Mouse (Mus musculus): Measurements from ENCODE around the gene Mpv17. TPM values are rescaled to one million over a fixed set of nuclear protein-coding genes. Genes with fewer than 3 reads are reported as not detected.

Mpv17 gene
- 43.1 and 45.7 TPM in 2 replicates for total RNA-seq (2012; rRNA removed)

GRCm38 (mm10) chr5:31154152-31154553, at the start of gene Mpv17:
Gene Mpv17 (minus strand): TSS chr5:31154251.
- Histone ChIP-seq H3K9ac (ENCODE audit: insufficient read depth, low read depth, low read length, poor library complexity, severe bottlenecking) (peak within 1 kb of the TSS; percentile 79), H3K4me3 (ENCODE audit: insufficient read depth in 1 of 2, low read depth in 1 of 2, low read length in 2 of 2, poor library complexity in 1 of 2, severe bottlenecking in 1 of 2) (peak within 1 kb of the TSS; percentile 69 to 75), H3K27ac (ENCODE audit: insufficient read depth, low read depth, low read length, poor library complexity, severe bottlenecking) (no peak within 1 kb of the TSS), H3K4me1 (ENCODE audit: control insufficient read depth in 2 of 2, insufficient read depth in 2 of 2, low read length in 2 of 2, poor library complexity in 1 of 2) (peaks cover 0 to 3% of the 10 kb centered on the region in 2 experiments; a peak in 1 of 4 replicates), H3K36me3 (ENCODE audit: control insufficient read depth, insufficient read depth, low read length, poor library complexity, severe bottlenecking) (peaks cover 23% of the 10 kb centered on the region), H3K9me3 (ENCODE audit: control insufficient read depth, insufficient read depth, low read depth, low read length) (no peaks in the 10 kb centered on the region)
- DNase-seq (ENCODE audit: low read depth, low spot score): peak; percentile 83
- TF ChIP-seq MAFK (IDR thresholded peaks at IDR 0.05; ENCODE audit: insufficient read depth, low read depth, low read length) (no peak), HCFC1 (IDR thresholded peaks at IDR 0.05; ENCODE audit: borderline replicate concordance, insufficient read depth, low read length) (no peak), ZNF384 (IDR thresholded peaks at IDR 0.05; ENCODE audit: low read depth, low read length) (no peak)
- in situ Hi-C loops (cut with MboI; ENCODE audit: low sequenced_read_pairs in 2 of 2, unreplicated experiment in 2 of 2): no loop called here

- peak overlapping the region; percentile 63 to 79 for H3K4me3 ChIP-seq (ENCODE audit: insufficient read depth in 1 of 2, low read depth in 1 of 2, low read length in 2 of 2, poor library complexity in 1 of 2, severe bottlenecking in 1 of 2)
- peaks cover 3 to 5% of the 10 kb centered on the region in 2 experiments; a peak in 1 of 4 replicates for H3K4me1 ChIP-seq (ENCODE audit: control insufficient read depth in 2 of 2, insufficient read depth in 2 of 2, low read length in 2 of 2, poor library complexity in 1 of 2)
- no peaks in the 10 kb centered on the region for H3K9me3 ChIP-seq (ENCODE audit: control insufficient read depth, insufficient read depth, low read depth, low read length)
- peak overlapping the region; percentile 71 for H3K9ac ChIP-seq (ENCODE audit: insufficient read depth, low read depth, low read length, poor library complexity, severe bottlenecking)
- no peak for TF ChIP-seq MAFK (IDR thresholded peaks at IDR 0.05; ENCODE audit: insufficient read depth, low read depth, low read length)
- TF ChIP-seq ZNF384 (IDR thresholded peaks at IDR 0.05; ENCODE audit: low read depth, low read length): no peak
- TF ChIP-seq CHD2 (IDR thresholded peaks at IDR 0.05; ENCODE audit: low read depth, low read length): no peak
- TF ChIP-seq ZC3H11A (IDR thresholded peaks at IDR 0.05; ENCODE audit: borderline replicate concordance, low read depth, low read length): no peak
- no peak for TF ChIP-seq HCFC1 (IDR thresholded peaks at IDR 0.05; ENCODE audit: borderline replicate concordance, insufficient read depth, low read length)
- DNase-seq (ENCODE audit: low read depth, low spot score): no peak
- in situ Hi-C loops (cut with MboI; ENCODE audit: low sequenced_read_pairs in 2 of 2, unreplicated experiment in 2 of 2): no loop called here
- H3K27ac ChIP-seq (ENCODE audit: insufficient read depth, low read depth, low read length, poor library complexity, severe bottlenecking): peak overlapping the region; percentile 41; the same call in 1 of the 2 replicates
- peaks cover 51% of the 10 kb centered on the region for H3K36me3 ChIP-seq (ENCODE audit: control insufficient read depth, insufficient read depth, low read length, poor library complexity, severe bottlenecking)
Measured at GRCm38 (mm10) chr5:31202933-31203332, 48.9 kb upstream of the Mpv17 start.

GRCm38 (mm10) chr5:31201742-31202590, 47.9 kb upstream of the Mpv17 start, which contains the start of gene Zfp513:
Gene Zfp513 (minus strand): TSS chr5:31202303.
- TF ChIP-seq HCFC1 (IDR thresholded peaks at IDR 0.05; ENCODE audit: borderline replicate concordance, insufficient read depth, low read length) (peak; percentile 91), MAFK (IDR thresholded peaks at IDR 0.05; ENCODE audit: insufficient read depth, low read depth, low read length) (0 out of 2 replicates have a peak, but pooled peaks have one; percentile 39), ZNF384 (IDR thresholded peaks at IDR 0.05; ENCODE audit: low read depth, low read length) (no peak), CHD2 (IDR thresholded peaks at IDR 0.05; ENCODE audit: low read depth, low read length) (peak; percentile 83), ZC3H11A (IDR thresholded peaks at IDR 0.05; ENCODE audit: borderline replicate concordance, low read depth, low read length) (no peak)
- peak within 1 kb of the TSS; percentile 95 for H3K9ac ChIP-seq (ENCODE audit: insufficient read depth, low read depth, low read length, poor library complexity, severe bottlenecking)
- H3K9me3 ChIP-seq (ENCODE audit: control insufficient read depth, insufficient read depth, low read depth, low read length): no peaks in the 10 kb centered on the region
- H3K4me3 ChIP-seq (ENCODE audit: insufficient read depth in 1 of 2, low read depth in 1 of 2, low read length in 2 of 2, poor library complexity in 1 of 2, severe bottlenecking in 1 of 2): peak within 1 kb of the TSS; percentile 79 to 92
- H3K4me1 ChIP-seq (ENCODE audit: control insufficient read depth in 2 of 2, insufficient read depth in 2 of 2, low read length in 2 of 2, poor library complexity in 1 of 2): peaks cover 3 to 5% of the 10 kb centered on the region in 2 experiments; a peak in 1 of 4 replicates
- peaks cover 57% of the 10 kb centered on the region for H3K36me3 ChIP-seq (ENCODE audit: control insufficient read depth, insufficient read depth, low read length, poor library complexity, severe bottlenecking)
- in situ Hi-C loops (cut with MboI; ENCODE audit: low sequenced_read_pairs in 2 of 2, unreplicated experiment in 2 of 2): no loop called here
- peak; percentile 96 for DNase-seq (ENCODE audit: low read depth, low spot score)
- peak within 1 kb of the TSS; percentile 87 for H3K27ac ChIP-seq (ENCODE audit: insufficient read depth, low read depth, low read length, poor library complexity, severe bottlenecking)

DNA sequence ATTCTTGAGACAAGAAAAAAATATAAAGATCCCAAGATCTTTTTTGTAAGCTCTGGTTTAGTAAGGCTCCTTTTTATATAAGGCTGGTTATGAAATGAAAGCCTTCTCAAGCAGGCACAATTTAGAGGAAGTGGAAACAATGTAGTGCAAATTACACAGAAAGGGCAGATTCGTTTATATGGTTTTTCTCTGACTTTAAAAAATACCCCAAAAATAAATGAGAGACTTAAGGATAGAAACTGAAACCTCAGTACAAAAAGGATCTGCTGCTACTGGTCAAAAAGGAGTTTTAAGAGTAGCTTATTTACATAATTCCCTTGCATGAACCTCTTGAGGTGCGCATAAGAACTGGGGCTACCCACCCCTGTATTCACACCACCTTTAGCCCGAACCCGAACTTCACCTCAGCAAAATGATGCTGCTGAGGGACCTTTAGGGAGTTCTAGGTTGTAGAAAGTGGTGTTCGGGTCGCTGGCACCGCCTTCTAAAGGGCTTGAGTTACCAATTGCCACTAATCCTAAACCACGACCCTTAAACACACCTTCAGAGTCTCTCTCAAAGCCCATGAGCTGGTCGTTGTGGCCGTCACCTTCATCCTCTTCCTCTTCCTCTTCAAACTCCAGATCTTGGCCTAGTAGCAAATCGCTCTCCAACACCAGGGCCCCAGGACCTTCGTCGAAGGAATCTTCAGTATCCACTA, 47.1 kb upstream of the Mpv17 start:
- peaks cover 62% of the 10 kb centered on the region for H3K36me3 ChIP-seq (ENCODE audit: control insufficient read depth, insufficient read depth, low read length, poor library complexity, severe bottlenecking)
- in situ Hi-C loops (cut with MboI; ENCODE audit: low sequenced_read_pairs in 2 of 2, unreplicated experiment in 2 of 2): no loop called here
- DNase-seq (ENCODE audit: low read depth, low spot score): no peak
- peak overlapping the region; percentile 75 to 92 for H3K4me3 ChIP-seq (ENCODE audit: insufficient read depth in 1 of 2, low read depth in 1 of 2, low read length in 2 of 2, poor library complexity in 1 of 2, severe bottlenecking in 1 of 2)
- TF ChIP-seq ZC3H11A (IDR thresholded peaks at IDR 0.05; ENCODE audit: borderline replicate concordance, low read depth, low read length): no peak
- TF ChIP-seq CHD2 (IDR thresholded peaks at IDR 0.05; ENCODE audit: low read depth, low read length): no peak
- TF ChIP-seq ZNF384 (IDR thresholded peaks at IDR 0.05; ENCODE audit: low read depth, low read length): no peak
- TF ChIP-seq HCFC1 (IDR thresholded peaks at IDR 0.05; ENCODE audit: borderline replicate concordance, insufficient read depth, low read length): no peak
- no peak for TF ChIP-seq MAFK (IDR thresholded peaks at IDR 0.05; ENCODE audit: insufficient read depth, low read depth, low read length)
- H3K9ac ChIP-seq (ENCODE audit: insufficient read depth, low read depth, low read length, poor library complexity, severe bottlenecking): peak overlapping the region; percentile 95
- H3K27ac ChIP-seq (ENCODE audit: insufficient read depth, low read depth, low read length, poor library complexity, severe bottlenecking): peak overlapping the region; percentile 87
- no peaks in the 10 kb centered on the region for H3K9me3 ChIP-seq (ENCODE audit: control insufficient read depth, insufficient read depth, low read depth, low read length)
- peaks cover 3 to 5% of the 10 kb centered on the region in 2 experiments; a peak in 1 of 4 replicates for H3K4me1 ChIP-seq (ENCODE audit: control insufficient read depth in 2 of 2, insufficient read depth in 2 of 2, low read length in 2 of 2, poor library complexity in 1 of 2)
